Mouse (Mus musculus) embryonic facial prominence, embryonic 13.5 days (tissue): ENCODE measurements around the gene 4930415O20Rik. TPM values are rescaled to one million over a fixed set of nuclear protein-coding genes. Genes with fewer than 3 reads are reported as not detected.
"Not testable (repeated sequence)": the region's sequence is repeated elsewhere in the genome, so short reads cannot be mapped to it uniquely, and the experiment has no call there.

Experiments
- ATAC-seq: fragments of 200-750 bp; cut with Nextera tagmentation; 2 replicates; pipeline ENCODE4 v1.8.0; 2017; ENCODE audit warnings: low read depth; ENCODE audit not compliant: insufficient number of reproducible peaks, insufficient read depth, low FRiP score, low TSS enrichment
- H3K27ac ChIP-seq: fragments of 300-500 bp; sonication (generic); 2 replicates; pipeline ENCODE4 v1.5.1; 2015; ENCODE audit warnings: moderate library complexity, mild to moderate bottlenecking, inconsistent platforms
- H3K27me3 ChIP-seq: fragments of 300-500 bp; sonication (generic); 2 replicates; pipeline ENCODE4 v1.6.1; 2015; ENCODE audit warnings: mild to moderate bottlenecking, inconsistent platforms
- H3K36me3 ChIP-seq: fragments of 300-500 bp; sonication (generic); 2 replicates; pipeline ENCODE4 v1.6.1; 2015; ENCODE audit warnings: mild to moderate bottlenecking, inconsistent platforms
- H3K4me1 ChIP-seq: fragments of 300-500 bp; sonication (generic); 2 replicates; pipeline ENCODE4 v1.6.1; 2015; ENCODE audit warnings: inconsistent platforms
- H3K4me2 ChIP-seq: fragments of 300-500 bp; sonication (generic); 2 replicates; pipeline ENCODE4 v1.6.1; 2015; ENCODE audit warnings: moderate library complexity, mild to moderate bottlenecking, inconsistent platforms
- H3K4me3 ChIP-seq: fragments of 300-500 bp; sonication (generic); 2 replicates; pipeline ENCODE4 v1.5.1; 2015; ENCODE audit warnings: mild to moderate bottlenecking, inconsistent platforms
- H3K9ac ChIP-seq: fragments of 300-500 bp; sonication (generic); 2 replicates; pipeline ENCODE4 v1.6.1; 2015; ENCODE audit warnings: mild to moderate bottlenecking, inconsistent platforms
- H3K9me3 ChIP-seq: fragments of 300-500 bp; sonication (generic); 2 replicates; pipeline ENCODE4 v1.6.1; 2016; ENCODE audit warnings: inconsistent platforms
- WGBS: fragments of 180-500 bp; shearing (Covaris S2); methylation state at CpG from one replicate; pipeline ENCODE4 v1.1.7; 2015; ENCODE audit warnings: mixed read lengths; 5-methylcytosine and 5-hydroxymethylcytosine counted together
- polyA plus RNA-seq: library from polyadenylated mRNA; unstranded; fragments of >200 nt; fragmentation: Nextera tagmentation; extraction: Ambion mirVana; gene quantifications from 2 replicates; pipeline ENCODE4 v1.2.1, GENCODE M21; 2015

The 4930415O20Rik gene
- polyA plus RNA-seq, 1 experiment from 2014 or later: not detected

GRCm38 (mm10) chr15:98569795-98570365 lies 924 bp upstream of the 4930415O20Rik start:
- WGBS: 90% methylated on average over 4 of the region's 4 CpGs
- Histone ChIP-seq H3K9me3 (no peaks in the 10 kb centered on the region), H3K4me2 (no peak overlapping the region), H3K4me1 (peaks cover 23% of the 10 kb centered on the region), H3K27ac (no peak overlapping the region), H3K4me3 (no peak overlapping the region), H3K9ac (no peak overlapping the region), H3K27me3 (no peaks in the 10 kb centered on the region), H3K36me3 (peaks cover 4% of the 10 kb centered on the region; the same call in 1 of the 2 replicates)
- ATAC-seq: no peak

DNA sequence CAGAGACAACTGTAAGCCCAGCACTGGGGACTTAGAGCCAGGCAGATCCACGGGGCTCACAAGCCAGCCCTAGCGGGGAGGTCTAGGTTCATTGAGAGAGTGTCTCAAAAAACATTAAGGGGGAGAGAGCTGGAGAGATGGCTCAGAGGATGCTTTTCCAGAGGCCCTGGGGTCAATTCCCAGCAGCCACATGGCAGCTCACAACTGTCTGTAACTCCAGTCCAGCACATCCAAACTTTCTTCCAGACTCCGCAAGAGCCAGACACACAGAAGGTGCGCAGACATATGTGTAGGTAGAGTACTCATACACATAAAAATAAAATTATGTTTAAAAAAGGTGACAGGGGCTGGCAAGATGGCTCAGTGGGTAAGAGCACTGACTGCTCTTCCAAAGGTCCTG lies 2.5 kb downstream of the 4930415O20Rik start:
- Histone ChIP-seq H3K27ac (no peak overlapping the region), H3K4me3 (no peak overlapping the region), H3K36me3 (no peaks in the 10 kb centered on the region), H3K4me2 (no peak overlapping the region), H3K4me1 (peaks cover 7% of the 10 kb centered on the region), H3K27me3 (no peaks in the 10 kb centered on the region), H3K9ac (no peak overlapping the region), H3K9me3 (no peaks in the 10 kb centered on the region)
- WGBS: 77% methylated on average over 4 of the region's 4 CpGs
- ATAC-seq: no peak

- Histone ChIP-seq H3K4me3 (no peak overlapping the region), H3K36me3 (no peaks in the 10 kb centered on the region), H3K4me1 (no peaks in the 10 kb centered on the region), H3K27ac (no peak overlapping the region), H3K4me2 (no peak overlapping the region), H3K9me3 (no peaks in the 10 kb centered on the region), H3K9ac (0 out of 2 replicates have a peak overlapping the region, but pooled peaks have one; percentile 11), H3K27me3 (no peaks in the 10 kb centered on the region)
- 82% methylated on average over 2 of the region's 2 CpGs for WGBS
- peak; percentile 56; the same call in 1 of the 2 replicates for ATAC-seq
Measured at GRCm38 (mm10) chr15:98579310-98579709, 8.5 kb downstream of the 4930415O20Rik start.

GRCm38 (mm10) chr15:98579795-98580464 lies 9.1 kb downstream of the 4930415O20Rik start:
- Histone ChIP-seq H3K27ac (no peak overlapping the region), H3K9ac (no peak overlapping the region), H3K4me1 (no peaks in the 10 kb centered on the region), H3K4me3 (no peak overlapping the region), H3K36me3 (no peaks in the 10 kb centered on the region), H3K9me3 (no peaks in the 10 kb centered on the region), H3K27me3 (no peaks in the 10 kb centered on the region), H3K4me2 (no peak overlapping the region)
- ATAC-seq: peak; percentile 62
- 43% methylated on average over 5 of the region's 5 CpGs for WGBS

- 67% methylated on average over 8 of the region's 8 CpGs for WGBS
- no peaks in the 10 kb centered on the region for H3K4me1 ChIP-seq
- no peaks in the 10 kb centered on the region for H3K36me3 ChIP-seq
Measured at GRCm38 (mm10) chr15:98582410-98582809, 11.6 kb downstream of the 4930415O20Rik start.

DNA sequence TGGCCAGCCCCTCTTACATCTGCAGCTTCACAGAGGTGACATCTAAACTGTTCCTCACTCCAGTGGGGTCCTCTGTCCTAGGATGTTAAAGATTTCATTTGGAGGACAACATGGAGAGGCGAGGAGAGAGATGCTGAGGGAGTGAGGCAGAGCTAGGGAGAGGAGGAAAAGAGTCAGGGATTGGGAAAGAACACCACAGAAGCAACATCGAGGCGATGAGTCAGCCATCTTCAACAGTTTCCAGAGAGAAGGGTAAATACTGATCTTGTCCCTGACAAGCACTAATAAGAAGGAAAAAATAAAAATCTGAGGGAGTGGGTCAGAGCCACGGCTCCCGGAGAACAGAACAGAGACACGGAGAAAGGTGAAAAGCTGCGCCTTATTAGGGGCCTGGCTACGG lies 12.2 kb downstream of the 4930415O20Rik start:
- peak overlapping the region; percentile 44; the same call in 1 of the 2 replicates for H3K9ac ChIP-seq
- H3K27ac ChIP-seq: no peak overlapping the region
- no peak overlapping the region for H3K4me3 ChIP-seq
- H3K4me2 ChIP-seq: no peak overlapping the region
- no peaks in the 10 kb centered on the region for H3K4me1 ChIP-seq
- H3K36me3 ChIP-seq: peaks cover 2% of the 10 kb centered on the region; the same call in 1 of the 2 replicates
- 68% methylated on average over 8 of the region's 8 CpGs for WGBS
- no peaks in the 10 kb centered on the region for H3K9me3 ChIP-seq
- H3K27me3 ChIP-seq: no peaks in the 10 kb centered on the region
- ATAC-seq: no peak

More at GRCm38 (mm10) chr15:98582410-98582809, 11.6 kb downstream of the 4930415O20Rik start:
- Histone ChIP-seq H3K9me3 (no peaks in the 10 kb centered on the region), H3K9ac (no peak overlapping the region), H3K27me3 (no peaks in the 10 kb centered on the region), H3K4me2 (no peak overlapping the region), H3K27ac (no peak overlapping the region), H3K4me3 (no peak overlapping the region)
- ATAC-seq: no peak

- H3K4me2 ChIP-seq: no peak overlapping the region
- peaks cover 24% of the 10 kb centered on the region for H3K36me3 ChIP-seq
- no peaks in the 10 kb centered on the region for H3K4me1 ChIP-seq
- H3K9ac ChIP-seq: no peak overlapping the region
- H3K27me3 ChIP-seq: no peaks in the 10 kb centered on the region
- no peak overlapping the region for H3K4me3 ChIP-seq
- no peak overlapping the region for H3K27ac ChIP-seq
- H3K9me3 ChIP-seq: no peaks in the 10 kb centered on the region
- 32% methylated on average over 7 of the region's 7 CpGs for WGBS
- no peak for ATAC-seq
Measured at GRCm38 (mm10) chr15:98585421-98585820, 14.6 kb downstream of the 4930415O20Rik start.

- WGBS: 84% methylated on average over 9 of the region's 9 CpGs
Measured at GRCm38 (mm10) chr15:98586141-98586540, 15.3 kb downstream of the 4930415O20Rik start.

GRCm38 (mm10) chr15:98587751-98588150 lies 16.9 kb downstream of the 4930415O20Rik start:
- H3K4me2 ChIP-seq: no peak overlapping the region
- peaks cover 47% of the 10 kb centered on the region for H3K36me3 ChIP-seq
- no peaks in the 10 kb centered on the region for H3K27me3 ChIP-seq
- WGBS: 84% methylated on average over 11 of the region's 11 CpGs
- no peaks in the 10 kb centered on the region for H3K9me3 ChIP-seq
- no peak overlapping the region for H3K27ac ChIP-seq
- H3K4me3 ChIP-seq: no peak overlapping the region
- no peak overlapping the region for H3K9ac ChIP-seq
- no peak for ATAC-seq
- no peaks in the 10 kb centered on the region for H3K4me1 ChIP-seq

More at GRCm38 (mm10) chr15:98586141-98586540, 15.3 kb downstream of the 4930415O20Rik start:
- H3K36me3 ChIP-seq: peaks cover 31% of the 10 kb centered on the region
- not testable (repeated sequence) for H3K4me2 ChIP-seq, H3K9ac ChIP-seq, H3K27ac ChIP-seq, H3K27me3 ChIP-seq, H3K4me3 ChIP-seq, H3K4me1 ChIP-seq, ATAC-seq, H3K9me3 ChIP-seq

DNA sequence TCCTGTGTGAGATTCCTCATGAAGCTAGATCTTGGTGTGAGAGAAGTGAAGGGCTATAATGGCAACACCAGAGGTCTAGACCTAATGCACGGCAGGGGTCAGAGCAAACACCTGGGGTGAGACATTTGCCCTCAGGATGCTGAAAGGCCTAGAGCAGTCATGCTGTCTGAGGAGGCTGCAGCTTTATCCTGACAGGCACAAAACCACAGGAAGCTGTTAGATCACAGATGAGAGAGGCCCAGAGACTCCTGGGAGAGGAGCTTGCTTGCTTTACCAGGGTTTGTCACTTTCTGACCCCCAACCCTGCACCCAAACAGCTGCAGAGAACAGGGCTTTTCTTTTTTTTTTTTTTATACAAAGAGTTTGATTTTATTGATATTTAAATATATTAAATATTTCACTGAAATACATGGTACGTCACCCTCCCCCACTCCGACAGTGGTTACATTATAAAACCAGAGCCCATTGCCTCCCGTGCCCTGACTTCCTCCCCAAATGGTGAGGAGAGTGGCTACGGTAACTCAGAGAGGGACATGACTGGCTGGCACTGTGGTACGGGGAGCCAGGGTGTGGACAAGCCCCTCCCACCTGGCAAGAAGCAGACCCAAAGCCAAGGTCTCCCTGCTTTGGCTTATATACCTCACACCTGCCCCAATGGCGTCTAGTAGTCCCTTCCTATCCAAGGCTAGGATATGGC lies 19.0 kb downstream of the 4930415O20Rik start:
- ATAC-seq: no peak
- H3K4me2 ChIP-seq: no peak overlapping the region
- no peak overlapping the region for H3K4me3 ChIP-seq
- H3K4me1 ChIP-seq: no peaks in the 10 kb centered on the region
- no peak overlapping the region for H3K9ac ChIP-seq
- 74% methylated on average over 7 of the region's 7 CpGs for WGBS
- no peaks in the 10 kb centered on the region for H3K27me3 ChIP-seq
- no peaks in the 10 kb centered on the region for H3K9me3 ChIP-seq
- H3K27ac ChIP-seq: no peak overlapping the region
- H3K36me3 ChIP-seq: peaks cover 68% of the 10 kb centered on the region

- 83% methylated on average over 4 of the region's 4 CpGs for WGBS
- no peak overlapping the region for H3K9ac ChIP-seq
- peaks cover 84% of the 10 kb centered on the region for H3K36me3 ChIP-seq
- no peak overlapping the region for H3K4me3 ChIP-seq
- H3K4me2 ChIP-seq: no peak overlapping the region
- H3K4me1 ChIP-seq: no peaks in the 10 kb centered on the region
- no peak for ATAC-seq
- H3K27ac ChIP-seq: no peak overlapping the region
- H3K27me3 ChIP-seq: no peaks in the 10 kb centered on the region
- no peaks in the 10 kb centered on the region for H3K9me3 ChIP-seq
Measured at GRCm38 (mm10) chr15:98591396-98591795, 20.6 kb downstream of the 4930415O20Rik start.
